Mouse (Mus musculus) hematopoietic stem cell, adult 5-6 weeks (primary cell): ENCODE measurements around the gene Sept3. TPM values are rescaled to one million over a fixed set of nuclear protein-coding genes. Genes with fewer than 3 reads are reported as not detected.

Experiments used
- total RNA-seq: library from RNA; stranded (forward); fragments of 172-1452, 232-1000 nt; gene quantifications from 2 replicates; pipeline ENCODE4 v1.2.3, GENCODE M21; 2017

The Sept3 gene
- total RNA-seq, 1 experiment from 2014 or later, result 1.1 TPM

Other genes with a start within 250 kb of the Sept3 start
- 8.3 and 10.0 TPM in 2 replicates for gene Desi1, start 241.0 kb upstream of the Sept3 start, total RNA-seq
- 167 and 205 TPM in 2 replicates for gene Snu13, start 227.3 kb upstream of the Sept3 start, total RNA-seq
- gene 4930407I10Rik, start 215.7 kb upstream of the Sept3 start, total RNA-seq, result not detected in 2 replicates
- not detected in 2 replicates for gene Mei1, start 204.9 kb upstream of the Sept3 start, total RNA-seq
- 15.9 and 20.8 TPM in 2 replicates for gene Ccdc134, start 147.0 kb upstream of the Sept3 start, total RNA-seq
- gene Srebf2, start 127.7 kb upstream of the Sept3 start, total RNA-seq, result 64.0 and 83.8 TPM in 2 replicates
- gene Shisa8, start 62.1 kb upstream of the Sept3 start, total RNA-seq, result 9.3 and 13.6 TPM in 2 replicates
- 9.2 and 10.6 TPM in 2 replicates for gene Tnfrsf13c, start 50.5 kb upstream of the Sept3 start, total RNA-seq
- gene Cenpm, start 30.1 kb upstream of the Sept3 start, total RNA-seq, result 15.6 and 25.6 TPM in 2 replicates
- gene 1500009C09Rik, start 22.5 kb upstream of the Sept3 start, total RNA-seq, result not detected in 2 replicates
- not detected in 2 replicates for gene Wbp2nl, start 24.1 kb downstream of the Sept3 start, total RNA-seq
- gene Naga, start 64.0 kb downstream of the Sept3 start, total RNA-seq, result 50.2 and 51.1 TPM in 2 replicates
- 8.5 and 13.6 TPM in 2 replicates for gene Pheta2, start 64.0 kb downstream of the Sept3 start, total RNA-seq
- gene Smdt1, start 64.1 kb downstream of the Sept3 start, total RNA-seq, result 53.4 and 61.4 TPM in 2 replicates
- gene Ndufa6, start 79.4 kb downstream of the Sept3 start, total RNA-seq, result 90.5 and 185 TPM in 2 replicates
- 0.10 and 1.1 TPM in 2 replicates for gene Cyp2d22, start 105.4 kb downstream of the Sept3 start, total RNA-seq
- not detected in 2 replicates for gene Cyp2d11, start 119.1 kb downstream of the Sept3 start, total RNA-seq
- gene Cyp2d10, start 132.3 kb downstream of the Sept3 start, total RNA-seq, result not detected in 2 replicates
- not detected in 2 replicates for gene Cyp2d9, start 158.5 kb downstream of the Sept3 start, total RNA-seq